Mouse (Mus musculus): ENCODE results near the gene a. TPM values are rescaled to one million over a fixed set of nuclear protein-coding genes. Genes with fewer than 3 reads are reported as not detected.

a gene
- polyA plus RNA-seq, 1 experiment: not detected

- Histone ChIP-seq H3ac (ENCODE audit: control insufficient read depth, insufficient read length, low read depth) (no peak overlapping the region), H3K79me2 (ENCODE audit: control insufficient read depth, insufficient read depth) (no peaks in the 10 kb centered on the region), H3K36me3 (ENCODE audit: control insufficient read depth, insufficient read depth) (no peaks in the 10 kb centered on the region), H3K79me3 (ENCODE audit: low read depth) (no peaks in the 10 kb centered on the region), H3K4me3 (ENCODE audit: insufficient read depth, poor library complexity, severe bottlenecking) (no peak overlapping the region), H3K27me3 (ENCODE audit: control insufficient read depth, insufficient read depth, insufficient read length) (no peaks in the 10 kb centered on the region)
- no peak for TF ChIP-seq MAX (IDR thresholded peaks at IDR 0.05)
- TF ChIP-seq CEBPB (IDR thresholded peaks at IDR 0.05; ENCODE audit: low read depth): no peak
- no peak for TF ChIP-seq MYOD1 (IDR thresholded peaks at IDR 0.05; ENCODE audit: control insufficient read depth, insufficient read length, low read depth)
- TF ChIP-seq CTCF (IDR thresholded peaks at IDR 0.05; ENCODE audit: control insufficient read depth, insufficient read depth, insufficient read length): no peak
- no peak for TF ChIP-seq MYOG (IDR thresholded peaks at IDR 0.05; ENCODE audit: control insufficient read depth, extremely low read depth, insufficient read length)
- no peak for TF ChIP-seq FOSL1 (IDR thresholded peaks at IDR 0.05; ENCODE audit: insufficient read depth, low read length, poor library complexity, severe bottlenecking)
- TF ChIP-seq USF1 (IDR thresholded peaks at IDR 0.05; ENCODE audit: low read depth): no peak
These were observed 28.0 kb upstream of the a start for GRCm38 (mm10) chr2:154763226-154763625.

DNA sequence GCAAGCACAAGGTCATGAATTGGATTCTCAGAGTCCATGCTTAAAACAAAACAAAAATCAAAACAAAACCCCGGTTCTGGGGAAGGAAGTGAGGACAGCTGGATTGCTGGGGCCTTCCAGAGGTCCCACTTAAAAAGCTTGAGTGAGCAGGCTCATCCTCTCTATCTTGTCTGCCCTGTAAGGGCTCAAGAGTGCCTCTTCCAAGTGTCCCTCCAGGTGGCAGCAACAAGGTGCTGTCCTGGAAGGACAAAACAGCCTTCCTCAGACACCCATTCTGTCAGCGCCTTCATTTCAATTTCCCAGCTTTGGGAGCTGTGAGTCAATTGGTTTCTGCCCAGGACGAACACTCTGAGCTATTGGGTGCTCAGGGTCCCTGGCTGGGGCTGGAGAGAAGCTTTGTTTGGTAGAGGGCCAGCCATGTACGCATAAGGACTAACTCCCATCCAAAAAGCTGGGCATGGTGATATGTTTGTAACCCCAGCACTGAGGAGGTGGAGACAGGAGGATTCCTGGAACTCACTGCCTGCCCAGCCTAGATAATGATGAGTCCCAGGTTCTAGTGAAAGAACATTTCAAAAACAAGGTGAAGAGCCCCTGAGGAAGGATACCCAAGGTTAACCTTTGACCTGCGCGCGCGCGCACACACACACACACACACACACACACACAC is 26.2 kb upstream of the a start:
- Histone ChIP-seq H3ac (ENCODE audit: control insufficient read depth, insufficient read length, low read depth) (no peak overlapping the region), H3K79me3 (ENCODE audit: low read depth) (no peaks in the 10 kb centered on the region), H3K79me2 (ENCODE audit: control insufficient read depth, insufficient read depth) (no peaks in the 10 kb centered on the region), H3K36me3 (ENCODE audit: control insufficient read depth, insufficient read depth) (no peaks in the 10 kb centered on the region), H3K4me3 (ENCODE audit: insufficient read depth, poor library complexity, severe bottlenecking) (no peak overlapping the region), H3K27me3 (ENCODE audit: control insufficient read depth, insufficient read depth, insufficient read length) (no peaks in the 10 kb centered on the region)
- TF ChIP-seq MYOD1 (IDR thresholded peaks at IDR 0.05; ENCODE audit: control insufficient read depth, insufficient read length, low read depth): no peak
- TF ChIP-seq USF1 (IDR thresholded peaks at IDR 0.05; ENCODE audit: low read depth): no peak

- Histone ChIP-seq H3K79me3 (ENCODE audit: low read depth) (no peaks in the 10 kb centered on the region), H3K36me3 (ENCODE audit: control insufficient read depth, insufficient read depth) (no peaks in the 10 kb centered on the region), H3K27me3 (ENCODE audit: control insufficient read depth, insufficient read depth, insufficient read length) (no peaks in the 10 kb centered on the region), H3K79me2 (ENCODE audit: control insufficient read depth, insufficient read depth) (no peaks in the 10 kb centered on the region), H3ac (ENCODE audit: control insufficient read depth, insufficient read length, low read depth) (no peak overlapping the region), H3K4me3 (ENCODE audit: insufficient read depth, poor library complexity, severe bottlenecking) (no peak overlapping the region)
- TF ChIP-seq FOSL1 (IDR thresholded peaks at IDR 0.05; ENCODE audit: insufficient read depth, low read length, poor library complexity, severe bottlenecking) (no peak), MYOD1 (IDR thresholded peaks at IDR 0.05; ENCODE audit: control insufficient read depth, insufficient read length, low read depth) (no peak), MYOG (IDR thresholded peaks at IDR 0.05; ENCODE audit: control insufficient read depth, extremely low read depth, insufficient read length) (no peak), USF1 (IDR thresholded peaks at IDR 0.05; ENCODE audit: low read depth) (no peak), CTCF (IDR thresholded peaks at IDR 0.05; ENCODE audit: control insufficient read depth, insufficient read depth, insufficient read length) (no peak), MAX (IDR thresholded peaks at IDR 0.05) (no peak), CEBPB (IDR thresholded peaks at IDR 0.05; ENCODE audit: low read depth) (no peak)
These were observed 25.6 kb upstream of the a start for GRCm38 (mm10) chr2:154765554-154766008.

GRCm38 (mm10) chr2:154767051-154767450 is 24.2 kb upstream of the a start:
- Histone ChIP-seq H3K36me3 (ENCODE audit: control insufficient read depth, insufficient read depth) (no peaks in the 10 kb centered on the region), H3K79me3 (ENCODE audit: low read depth) (no peaks in the 10 kb centered on the region), H3K79me2 (ENCODE audit: control insufficient read depth, insufficient read depth) (no peaks in the 10 kb centered on the region), H3K4me3 (ENCODE audit: insufficient read depth, poor library complexity, severe bottlenecking) (no peak overlapping the region), H3ac (ENCODE audit: control insufficient read depth, insufficient read length, low read depth) (no peak overlapping the region), H3K27me3 (ENCODE audit: control insufficient read depth, insufficient read depth, insufficient read length) (no peaks in the 10 kb centered on the region)
- TF ChIP-seq FOSL1 (IDR thresholded peaks at IDR 0.05; ENCODE audit: insufficient read depth, low read length, poor library complexity, severe bottlenecking) (no peak), CTCF (IDR thresholded peaks at IDR 0.05; ENCODE audit: control insufficient read depth, insufficient read depth, insufficient read length) (no peak), MAX (IDR thresholded peaks at IDR 0.05) (no peak), USF1 (IDR thresholded peaks at IDR 0.05; ENCODE audit: low read depth) (no peak), MYOD1 (IDR thresholded peaks at IDR 0.05; ENCODE audit: control insufficient read depth, insufficient read length, low read depth) (no peak), CEBPB (IDR thresholded peaks at IDR 0.05; ENCODE audit: low read depth) (no peak), MYOG (IDR thresholded peaks at IDR 0.05; ENCODE audit: control insufficient read depth, extremely low read depth, insufficient read length) (no peak)

GRCm38 (mm10) chr2:154769930-154770329 is 21.3 kb upstream of the a start, which contains the start of gene Gm14214:
Gene Gm14214, minus strand, starts transcription at chr2:154770030.
- no peak within 1 kb of the TSS for H3K4me3 ChIP-seq (ENCODE audit: insufficient read depth, poor library complexity, severe bottlenecking)
- no peaks in the 10 kb centered on the region for H3K36me3 ChIP-seq (ENCODE audit: control insufficient read depth, insufficient read depth)
- no peaks in the 10 kb centered on the region for H3K79me2 ChIP-seq (ENCODE audit: control insufficient read depth, insufficient read depth)
- no peaks in the 10 kb centered on the region for H3K27me3 ChIP-seq (ENCODE audit: control insufficient read depth, insufficient read depth, insufficient read length)
- H3K79me3 ChIP-seq (ENCODE audit: low read depth): no peaks in the 10 kb centered on the region
- H3ac ChIP-seq (ENCODE audit: control insufficient read depth, insufficient read length, low read depth): no peak within 1 kb of the TSS
- TF ChIP-seq MAX (IDR thresholded peaks at IDR 0.05) (no peak), USF1 (IDR thresholded peaks at IDR 0.05; ENCODE audit: low read depth) (no peak), MYOD1 (IDR thresholded peaks at IDR 0.05; ENCODE audit: control insufficient read depth, insufficient read length, low read depth) (no peak), CEBPB (IDR thresholded peaks at IDR 0.05; ENCODE audit: low read depth) (no peak), FOSL1 (IDR thresholded peaks at IDR 0.05; ENCODE audit: insufficient read depth, low read length, poor library complexity, severe bottlenecking) (no peak), MYOG (IDR thresholded peaks at IDR 0.05; ENCODE audit: control insufficient read depth, extremely low read depth, insufficient read length) (no peak), CTCF (IDR thresholded peaks at IDR 0.05; ENCODE audit: control insufficient read depth, insufficient read depth, insufficient read length) (no peak)

DNA sequence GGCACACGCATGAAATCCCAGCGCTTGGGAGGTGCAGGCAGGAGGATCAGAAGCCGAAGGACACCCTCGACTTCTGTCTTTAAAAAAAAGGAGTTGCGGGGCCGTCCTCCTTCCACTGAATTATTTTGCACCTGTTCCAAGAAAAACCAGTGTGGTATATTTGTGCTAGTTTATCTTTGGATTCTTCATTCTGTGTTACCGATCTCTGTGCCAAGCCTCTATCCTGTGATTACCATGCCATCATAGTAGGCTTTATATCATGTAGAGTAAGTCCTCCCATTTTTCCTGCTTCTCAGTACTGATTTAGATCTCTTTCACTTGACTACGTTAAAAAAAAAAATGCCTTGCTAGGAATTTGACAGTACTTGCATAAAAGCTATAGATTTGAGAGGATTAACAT is 19.6 kb upstream of the a start:
- Histone ChIP-seq H3K4me3 (ENCODE audit: insufficient read depth, poor library complexity, severe bottlenecking) (no peak overlapping the region), H3K79me2 (ENCODE audit: control insufficient read depth, insufficient read depth) (no peaks in the 10 kb centered on the region), H3K36me3 (ENCODE audit: control insufficient read depth, insufficient read depth) (no peaks in the 10 kb centered on the region), H3ac (ENCODE audit: control insufficient read depth, insufficient read length, low read depth) (no peak overlapping the region), H3K79me3 (ENCODE audit: low read depth) (no peaks in the 10 kb centered on the region), H3K27me3 (ENCODE audit: control insufficient read depth, insufficient read depth, insufficient read length) (no peaks in the 10 kb centered on the region)
- TF ChIP-seq MYOG (IDR thresholded peaks at IDR 0.05; ENCODE audit: control insufficient read depth, extremely low read depth, insufficient read length): no peak
- TF ChIP-seq MAX (IDR thresholded peaks at IDR 0.05): no peak
- TF ChIP-seq CTCF (IDR thresholded peaks at IDR 0.05; ENCODE audit: control insufficient read depth, insufficient read depth, insufficient read length): no peak
- no peak for TF ChIP-seq FOSL1 (IDR thresholded peaks at IDR 0.05; ENCODE audit: insufficient read depth, low read length, poor library complexity, severe bottlenecking)
- TF ChIP-seq USF1 (IDR thresholded peaks at IDR 0.05; ENCODE audit: low read depth): no peak
- no peak for TF ChIP-seq MYOD1 (IDR thresholded peaks at IDR 0.05; ENCODE audit: control insufficient read depth, insufficient read length, low read depth)
- TF ChIP-seq CEBPB (IDR thresholded peaks at IDR 0.05; ENCODE audit: low read depth): no peak
